Mouse (Mus musculus) thymus, adult 18-20 months (tissue): ENCODE measurements around the gene Nfatc3.

Experiments
- DNase-seq, 2 experiments: peaks; one replicate each; pipeline ENCODE4 v3.0.0; 2022; ENCODE audit warnings: mixed read lengths in 2 of 2

Gene Nfatc3

DNA sequence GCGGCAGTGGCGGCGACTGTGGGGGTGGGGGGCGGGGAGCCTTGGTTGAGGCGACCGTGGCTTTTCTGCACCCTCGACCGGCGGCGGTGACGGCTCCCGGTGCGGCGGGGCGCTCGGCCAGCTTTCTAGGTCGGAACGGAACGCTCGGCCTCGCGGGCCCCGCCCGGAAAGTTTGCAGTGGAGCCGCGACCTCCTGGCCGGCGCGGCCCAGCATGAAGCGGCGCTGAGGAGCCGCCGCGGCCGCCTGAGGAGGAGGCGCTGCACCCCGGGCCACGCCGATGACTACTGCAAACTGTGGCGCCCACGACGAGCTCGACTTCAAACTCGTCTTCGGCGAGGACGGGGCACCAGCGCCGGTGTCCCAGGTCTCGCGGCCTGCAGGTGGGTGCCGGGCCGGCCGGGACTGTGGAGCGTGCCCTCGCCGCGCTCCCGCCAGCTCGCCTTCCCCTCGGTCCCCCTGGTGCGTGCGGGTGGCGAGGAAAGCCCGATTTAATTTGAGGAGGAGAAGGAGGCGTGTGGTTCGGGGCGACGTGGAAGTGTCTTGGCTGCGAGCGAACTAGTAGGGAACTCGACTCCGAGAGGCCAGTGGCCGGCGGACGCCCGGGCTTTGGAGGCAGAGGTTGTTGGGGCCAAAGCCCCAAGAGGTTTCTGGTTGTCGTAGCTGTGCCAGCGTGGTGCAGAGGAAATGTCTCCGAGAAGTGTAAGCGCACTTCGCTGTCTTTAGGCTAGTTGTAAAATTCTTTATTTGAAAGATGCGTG, 1.2 kb downstream of the Nfatc3 start:
- peak in 1 of 2 experiments; percentile 64 for DNase-seq

- DNase-seq: no peak
Measured at GRCm38 (mm10) chr8:106060521-106060920, 1.9 kb downstream of the Nfatc3 start.

- no peak for DNase-seq
Measured at GRCm38 (mm10) chr8:106061686-106062085, 3.0 kb downstream of the Nfatc3 start.

DNA sequence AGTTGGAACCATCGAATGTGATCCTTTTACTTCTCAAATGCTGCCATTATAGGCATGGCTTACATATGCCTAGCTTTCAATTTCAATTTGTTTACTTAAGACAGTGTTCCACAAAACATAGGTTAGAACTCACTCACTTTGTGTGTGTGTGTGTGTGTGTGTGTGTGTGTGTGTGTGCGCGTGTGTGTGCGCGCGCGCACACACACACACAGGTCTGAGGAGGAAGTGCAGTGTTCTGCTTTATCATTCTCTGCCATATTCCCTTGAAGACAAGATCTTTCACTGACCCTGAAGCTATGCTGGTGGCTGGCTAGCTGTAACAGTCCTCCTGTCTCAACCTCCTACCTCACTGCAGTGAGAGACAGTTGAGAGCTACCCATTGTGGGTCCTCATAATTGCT, 4.4 kb downstream of the Nfatc3 start:
- DNase-seq: no peak

GRCm38 (mm10) chr8:106066721-106067120, 8.1 kb downstream of the Nfatc3 start:
- no peak for DNase-seq

GRCm38 (mm10) chr8:106069565-106069964, 10.9 kb downstream of the Nfatc3 start:
- DNase-seq: no peak

DNA sequence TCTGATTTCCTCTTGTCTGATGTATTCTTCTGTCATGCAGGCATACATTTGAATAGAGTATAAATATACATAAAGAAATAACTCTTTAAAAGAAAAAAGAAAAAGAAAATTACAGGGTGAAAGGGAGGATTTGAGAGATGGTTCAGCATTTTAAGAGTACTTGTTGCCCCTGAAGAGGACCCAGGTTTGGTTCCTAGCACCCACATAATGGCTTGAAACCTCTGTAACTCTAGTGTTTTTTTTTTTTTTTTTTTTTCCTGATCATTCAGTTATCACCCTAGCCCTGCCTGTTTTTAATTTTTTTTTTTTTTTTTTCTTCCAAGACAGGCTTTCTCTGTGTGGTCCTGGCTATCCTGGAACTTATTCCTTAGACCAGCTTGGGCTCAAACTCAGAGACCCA, 13.5 kb downstream of the Nfatc3 start:
- DNase-seq: no peak

GRCm38 (mm10) chr8:106074236-106074635, 15.6 kb downstream of the Nfatc3 start:
- no peak for DNase-seq

DNA sequence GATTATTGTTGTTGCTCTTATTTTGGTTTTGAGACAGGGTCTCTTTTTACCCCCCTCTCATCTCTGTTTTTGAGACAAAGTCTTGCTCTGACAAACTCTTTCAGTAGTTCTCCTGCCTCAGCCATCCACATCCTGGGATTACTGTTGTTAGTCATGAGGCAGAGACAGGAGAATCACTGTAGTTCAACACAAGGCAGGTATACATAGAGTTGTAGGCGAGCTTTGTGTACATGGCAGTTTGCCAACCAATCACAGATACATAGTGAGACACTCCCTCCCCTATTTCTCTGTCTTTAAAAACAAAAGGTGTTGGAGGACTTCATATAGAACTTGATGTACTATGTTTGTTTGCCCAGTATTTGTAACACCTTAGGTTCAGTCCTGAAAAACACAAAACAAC, 16.0 kb downstream of the Nfatc3 start:
- no peak for DNase-seq

- no peak for DNase-seq
Measured at GRCm38 (mm10) chr8:106075161-106075862, 16.7 kb downstream of the Nfatc3 start.

DNA sequence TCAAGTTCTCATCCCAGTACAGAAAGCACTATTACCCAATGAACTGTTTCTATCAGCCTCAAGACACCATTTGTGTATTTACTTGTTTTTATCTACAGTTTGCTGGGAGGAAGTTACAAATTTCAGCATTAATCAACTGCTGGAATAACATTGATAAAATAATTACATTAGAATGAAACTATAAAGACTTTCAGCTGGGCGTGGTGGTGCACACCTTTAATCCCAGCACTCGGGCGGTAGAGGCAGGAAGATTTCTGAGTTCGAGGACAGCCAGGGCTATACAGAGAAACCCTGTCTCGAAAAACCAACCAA, 17.2 kb downstream of the Nfatc3 start:
- no peak for DNase-seq

DNA sequence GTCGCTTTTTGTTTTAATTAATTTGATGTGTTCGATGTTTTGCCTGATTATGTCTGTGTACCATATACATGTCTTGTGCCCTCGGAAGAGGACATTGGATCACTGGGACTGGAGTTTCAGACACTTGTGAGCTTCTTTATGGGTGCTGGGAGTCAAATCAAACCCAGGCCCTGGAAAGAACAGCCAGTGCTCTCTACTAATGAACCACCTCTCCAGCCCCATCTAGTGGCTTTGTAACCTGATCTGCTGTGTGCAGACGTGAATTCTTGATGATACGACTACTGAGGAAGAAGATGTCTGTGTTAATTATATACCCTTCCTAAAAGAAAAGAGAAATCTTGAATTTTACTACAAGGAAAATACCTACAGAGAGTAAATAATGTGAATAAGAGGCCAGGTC, 18.0 kb downstream of the Nfatc3 start:
- DNase-seq: no peak

DNA sequence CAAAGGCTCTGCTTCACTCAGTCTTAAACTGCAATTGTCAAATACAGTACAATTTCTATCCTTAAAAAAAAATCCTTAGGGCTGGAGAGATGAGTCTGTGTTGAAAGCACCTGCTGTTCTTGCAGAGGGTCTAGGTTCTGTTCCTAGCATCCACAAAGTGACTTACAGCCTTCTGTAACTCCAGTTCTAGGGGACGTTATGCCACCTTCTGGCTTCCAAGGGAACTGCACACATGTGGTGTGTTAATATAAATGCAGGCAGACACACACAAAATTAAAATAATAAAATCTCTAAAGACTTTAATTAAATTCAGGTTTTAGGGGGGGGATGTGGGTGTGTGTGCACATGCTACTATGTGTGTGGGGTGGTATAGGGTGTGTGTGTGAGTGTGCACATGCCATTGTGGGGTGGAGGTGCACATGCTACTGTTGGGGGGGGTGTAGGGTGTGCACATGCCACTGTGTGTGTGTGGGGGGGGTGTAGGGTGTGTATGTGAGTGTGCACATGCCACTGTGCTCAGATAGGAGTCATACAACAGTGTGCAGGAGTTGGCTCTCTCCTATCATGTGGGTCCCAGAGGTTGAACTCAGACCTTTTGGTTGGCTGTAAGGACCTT, 18.9 kb downstream of the Nfatc3 start:
- no peak for DNase-seq

GRCm38 (mm10) chr8:106102321-106102720, 43.7 kb downstream of the Nfatc3 start:
- peak in 1 of 2 experiments; percentile 58 for DNase-seq

GRCm38 (mm10) chr8:106103888-106104287, 45.2 kb downstream of the Nfatc3 start:
- DNase-seq: peak; percentile 56 to 75

- no peak for DNase-seq
Measured at GRCm38 (mm10) chr8:106106193-106106592, 47.6 kb downstream of the Nfatc3 start.

DNA sequence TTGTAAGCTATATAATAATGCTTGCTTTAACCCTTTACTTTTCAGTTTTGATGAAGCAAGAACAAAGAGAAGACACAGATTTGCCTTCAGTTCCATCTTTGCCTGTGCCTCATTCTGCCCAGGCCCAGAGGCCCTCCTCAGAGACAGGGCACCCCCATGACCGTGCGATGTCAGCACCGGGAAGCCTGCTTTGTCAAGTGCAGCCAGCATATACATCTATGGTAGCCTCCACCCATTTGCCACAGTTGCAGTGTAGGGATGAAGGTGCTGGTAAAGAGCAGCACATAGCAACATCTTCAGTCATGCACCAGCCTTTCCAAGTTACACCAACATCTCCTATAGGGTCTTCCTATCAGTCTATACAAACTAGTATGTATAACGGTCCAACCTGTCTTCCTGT, 49.4 kb downstream of the Nfatc3 start:
- no peak for DNase-seq

DNA sequence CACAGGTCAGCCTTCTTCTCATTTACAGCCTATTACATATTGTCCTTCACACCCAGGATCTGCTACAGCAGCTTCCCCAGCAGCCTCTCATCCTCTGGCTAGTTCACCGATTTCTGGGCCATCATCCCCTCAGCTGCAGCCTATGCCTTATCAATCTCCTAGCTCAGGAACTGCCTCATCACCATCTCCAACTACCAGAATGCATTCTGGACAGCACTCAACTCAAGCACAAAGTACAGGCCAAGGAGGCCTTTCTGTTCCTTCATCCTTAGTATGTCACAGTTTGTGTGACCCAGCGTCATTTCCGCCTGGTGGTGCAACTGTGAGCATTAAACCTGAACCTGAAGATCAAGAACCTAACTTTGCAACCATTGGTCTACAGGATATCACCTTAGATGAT, 50.1 kb downstream of the Nfatc3 start:
- DNase-seq: no peak

- no peak for DNase-seq
Measured at GRCm38 (mm10) chr8:106112041-106112440, 53.4 kb downstream of the Nfatc3 start.

DNA sequence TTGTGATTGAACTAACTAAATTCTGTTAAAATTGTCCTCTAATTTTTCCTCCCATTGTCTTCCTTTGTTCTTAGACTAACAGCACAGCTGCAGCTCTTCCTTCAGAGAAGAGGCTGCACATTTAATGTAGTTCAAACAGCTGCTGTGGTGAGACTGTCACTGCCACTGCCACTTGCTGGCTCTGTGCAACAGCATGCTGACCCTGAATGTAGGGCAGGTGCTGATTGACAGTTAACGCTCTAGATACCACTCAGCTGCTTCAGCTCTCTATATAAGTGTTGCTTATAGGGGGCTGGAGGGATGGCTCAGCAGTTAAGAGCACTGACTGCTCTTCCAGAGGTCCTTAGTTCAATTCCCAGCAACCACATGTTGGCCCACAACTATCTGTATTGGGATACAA, 53.9 kb downstream of the Nfatc3 start:
- DNase-seq: peak; percentile 71 to 88

- DNase-seq: peak in 1 of 2 experiments; percentile 77
Measured at GRCm38 (mm10) chr8:106115897-106116296, 57.3 kb downstream of the Nfatc3 start.

GRCm38 (mm10) chr8:106123443-106123842, 64.8 kb downstream of the Nfatc3 start:
- no peak for DNase-seq

GRCm38 (mm10) chr8:106126055-106126454, 67.4 kb downstream of the Nfatc3 start:
- no peak for DNase-seq

DNA sequence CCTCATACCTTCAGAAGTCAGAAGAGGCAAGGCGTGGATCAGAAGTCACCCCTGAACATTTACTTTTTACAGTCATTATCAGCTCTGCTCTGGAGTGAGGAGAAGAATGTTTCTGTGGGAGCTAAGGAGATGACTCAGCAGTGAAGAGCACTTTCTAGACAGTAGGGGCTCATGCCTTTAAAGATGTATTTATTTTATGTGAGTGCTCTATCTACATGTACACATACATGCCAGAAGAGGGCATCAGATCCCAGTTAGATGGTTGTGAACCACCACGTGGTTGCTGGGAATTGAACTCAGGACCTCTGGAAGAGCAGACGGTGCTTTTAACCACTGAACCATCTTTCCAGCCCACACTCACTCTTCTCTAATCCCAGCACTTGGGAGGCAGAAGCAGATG, 68.4 kb downstream of the Nfatc3 start:
- no peak for DNase-seq
